Mouse (Mus musculus): ENCODE data around the gene Serinc4.

DNA sequence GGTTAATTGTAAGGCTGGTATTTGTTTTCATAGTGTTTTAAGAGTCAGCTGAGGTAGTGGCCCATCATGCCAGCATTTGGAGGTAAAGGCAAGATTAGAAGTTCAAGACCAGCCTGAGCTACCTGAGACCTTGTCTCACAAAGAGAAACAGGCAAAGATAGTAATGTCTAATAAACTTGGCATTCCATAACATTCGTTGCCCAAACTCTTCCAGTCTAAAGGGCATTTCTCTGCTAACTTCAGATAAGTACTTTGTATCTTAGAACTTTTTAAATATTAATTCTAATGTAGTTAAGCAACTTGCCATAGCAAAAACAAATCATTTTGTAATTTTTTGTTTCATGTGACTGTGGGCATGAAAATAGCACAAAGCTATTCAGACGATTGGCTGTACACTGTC lies 33.4 kb downstream of the Serinc4 start:
- no peak for TF ChIP-seq CTCF (IDR thresholded peaks at IDR 0.05; ENCODE audit: borderline replicate concordance, insufficient read depth, low read depth, low read length)
- TF ChIP-seq POLR2A (IDR thresholded peaks at IDR 0.05; ENCODE audit: borderline replicate concordance, insufficient read depth, low read length): no peak

All from cerebellum, adult 2 months (tissue).